Mouse (Mus musculus) left cerebral cortex, adult 9 months (tissue): ENCODE results near the gene Insl3.
A peak's percentile ranks its signal among the peaks of the same experiment; 100 is the strongest.
"Not testable (repeated sequence)": the region's sequence is repeated elsewhere in the genome, so short reads cannot be mapped to it uniquely, and the experiment has no call there.

Source experiments
- DNase-seq, 2 experiments: peaks; one replicate each; pipeline ENCODE4 v3.0.0; 2022; ENCODE audit warnings: low spot score in 2 of 2

Gene Insl3

GRCm38 (mm10) chr8:71709134-71709799 is 20.3 kb downstream of the Insl3 start:
- no peak for DNase-seq

- peak in 1 of 2 experiments; percentile 93 for DNase-seq
Measured at GRCm38 (mm10) chr8:71709800-71710446, 20.9 kb downstream of the Insl3 start.

GRCm38 (mm10) chr8:71711574-71711973 is 22.6 kb downstream of the Insl3 start:
- no peak for DNase-seq

DNA sequence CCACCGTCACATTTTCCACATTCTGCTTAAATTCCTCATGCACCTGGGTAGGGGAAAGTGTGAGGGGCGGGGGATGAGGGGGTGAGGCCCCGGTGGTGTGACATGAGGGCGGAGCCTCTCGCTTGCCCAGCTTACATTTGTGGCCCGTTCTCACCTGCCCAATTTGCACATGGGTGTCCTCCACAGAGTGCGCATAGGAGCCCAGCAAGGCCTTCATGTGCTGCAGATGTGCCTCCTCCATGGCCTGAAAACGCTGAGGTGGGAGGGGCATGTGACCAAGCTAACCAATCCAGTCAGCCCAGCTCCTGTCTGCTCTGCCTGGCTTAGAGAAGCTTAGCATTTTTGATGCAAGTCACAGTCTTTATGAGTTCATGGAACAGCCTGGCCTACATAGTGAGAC is 26.5 kb downstream of the Insl3 start:
- DNase-seq, result no peak

GRCm38 (mm10) chr8:71716561-71717053 is 27.6 kb downstream of the Insl3 start:
- no peak for DNase-seq

GRCm38 (mm10) chr8:71717096-71717495 is 28.1 kb downstream of the Insl3 start:
- DNase-seq, result no peak

DNA sequence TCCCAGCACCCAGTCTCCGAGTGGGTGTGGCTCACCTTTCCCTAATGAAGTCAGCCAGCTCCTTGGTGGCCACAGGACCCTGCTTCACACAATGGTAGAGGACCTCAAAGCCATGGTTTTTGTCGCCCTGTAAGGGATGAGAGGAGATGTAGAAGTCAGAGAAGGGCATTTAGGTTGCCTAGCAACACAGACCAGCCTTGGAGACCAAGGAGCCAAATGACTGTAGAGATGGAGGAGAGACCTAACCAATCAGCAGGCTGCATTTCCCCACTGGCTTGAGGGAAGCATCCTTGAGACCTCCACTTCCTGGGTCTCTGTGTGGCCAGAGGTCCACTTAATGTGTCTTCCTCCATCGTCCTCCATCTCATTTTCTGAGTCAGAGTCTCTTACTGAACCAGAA is 29.2 kb downstream of the Insl3 start:
- DNase-seq, result no peak

- DNase-seq, result no peak
Measured at GRCm38 (mm10) chr8:71719218-71719617, 30.2 kb downstream of the Insl3 start.

DNA sequence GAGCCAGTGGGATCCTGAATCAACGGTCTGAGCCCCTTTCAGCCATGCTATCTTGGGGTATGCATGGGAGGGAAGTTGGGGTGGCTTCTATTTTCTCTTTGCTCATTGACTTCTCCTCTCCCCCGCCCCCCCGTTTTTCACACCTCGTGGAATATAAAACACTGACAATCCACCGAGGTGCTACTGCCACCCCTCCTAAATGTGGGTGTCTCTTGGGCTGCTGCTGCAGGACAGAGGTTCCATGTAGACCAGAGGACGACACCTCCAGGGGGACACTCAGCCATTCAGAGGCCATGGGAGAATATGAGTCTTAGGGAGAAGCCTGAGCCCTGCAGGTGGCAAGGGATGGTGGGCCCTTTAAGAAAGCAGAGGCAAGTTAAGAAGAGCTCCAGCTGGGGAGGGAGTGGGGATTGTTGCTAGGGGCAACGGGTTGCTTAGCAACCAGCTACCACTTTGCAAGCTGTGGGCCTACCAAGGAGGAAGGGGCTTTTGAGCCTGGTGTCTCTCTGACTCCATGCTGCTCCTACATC is 31.0 kb downstream of the Insl3 start:
- peak; percentile 77 to 82 for DNase-seq

GRCm38 (mm10) chr8:71723047-71723551 is 34.1 kb downstream of the Insl3 start:
- DNase-seq, result no peak

GRCm38 (mm10) chr8:71724389-71724788 is 35.4 kb downstream of the Insl3 start:
- DNase-seq, result no peak

GRCm38 (mm10) chr8:71725122-71725924 is 36.3 kb downstream of the Insl3 start, which contains the start of gene Fcho1:
Gene Fcho1, minus strand, starts transcription at chr8:71725716.
- peak in 1 of 2 experiments; percentile 89 for DNase-seq

- no peak for DNase-seq
Measured at GRCm38 (mm10) chr8:71728240-71728785, 39.3 kb downstream of the Insl3 start.

DNA sequence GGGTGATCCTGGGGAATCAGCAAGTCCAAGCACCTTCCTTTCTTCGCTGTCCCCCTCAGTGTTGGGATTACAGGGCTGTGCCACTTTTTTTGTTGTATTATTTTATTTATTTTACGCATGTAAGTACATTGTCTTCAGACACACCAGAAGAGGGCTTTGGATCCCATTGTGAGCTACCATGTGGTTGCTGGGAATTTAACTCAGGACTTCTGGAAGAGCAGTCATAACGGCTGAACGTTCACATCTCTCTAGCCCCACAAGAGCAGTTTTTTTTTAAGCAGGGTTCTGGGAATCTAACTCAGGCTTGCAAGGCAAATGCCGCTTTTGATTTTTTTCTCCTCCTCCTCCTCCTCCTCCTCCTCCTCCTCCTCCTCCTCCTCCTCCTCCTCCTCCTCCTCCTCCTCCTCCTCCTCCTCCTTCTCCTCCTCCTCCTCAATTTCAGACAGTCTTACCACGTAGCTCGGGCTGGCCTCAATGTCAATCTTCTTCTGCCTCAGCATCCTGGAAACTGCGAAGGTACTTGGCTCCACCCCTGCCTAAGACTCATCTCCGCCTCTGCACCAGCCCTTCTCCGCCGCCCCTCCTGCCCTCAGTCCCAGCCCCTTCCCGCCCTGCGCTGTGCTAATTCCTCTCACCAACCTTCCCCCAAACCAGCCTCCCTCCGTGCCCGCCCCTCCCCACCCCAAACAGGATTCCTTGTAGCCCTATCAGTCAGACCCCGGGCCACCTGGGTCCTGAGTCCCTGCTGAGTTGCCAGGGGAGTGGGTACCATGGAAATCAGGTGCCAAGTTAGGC is 40.0 kb downstream of the Insl3 start:
- DNase-seq, result no peak

DNA sequence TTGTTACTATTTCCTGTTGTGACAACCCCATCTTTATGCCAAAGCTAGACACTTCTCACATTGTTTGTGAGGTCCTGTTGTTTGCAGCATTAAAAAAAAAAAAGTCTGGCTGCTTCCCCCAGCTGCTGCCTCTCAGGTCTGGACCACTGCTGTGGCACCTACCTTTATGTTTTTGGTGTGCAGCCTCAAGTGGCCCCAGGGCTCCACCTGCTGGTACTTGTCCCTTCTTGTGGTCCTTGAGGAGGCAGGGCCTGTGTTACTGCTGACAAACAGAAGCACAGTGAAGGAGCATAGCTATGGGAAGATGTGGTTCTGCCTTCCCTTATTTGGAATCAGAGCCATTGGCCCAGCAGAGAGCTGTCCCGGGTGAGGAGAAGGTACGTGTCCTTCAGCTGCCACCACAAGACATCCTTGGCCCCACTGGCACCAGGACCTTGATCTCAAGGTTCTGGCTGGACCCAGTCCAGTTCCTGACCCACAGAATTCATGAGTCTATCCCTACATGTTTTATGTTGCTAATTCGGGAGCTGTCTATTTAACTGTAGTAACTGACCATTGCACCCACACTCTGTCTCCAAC is 42.7 kb downstream of the Insl3 start:
- peak in 1 of 2 experiments; percentile 87 for DNase-seq

DNA sequence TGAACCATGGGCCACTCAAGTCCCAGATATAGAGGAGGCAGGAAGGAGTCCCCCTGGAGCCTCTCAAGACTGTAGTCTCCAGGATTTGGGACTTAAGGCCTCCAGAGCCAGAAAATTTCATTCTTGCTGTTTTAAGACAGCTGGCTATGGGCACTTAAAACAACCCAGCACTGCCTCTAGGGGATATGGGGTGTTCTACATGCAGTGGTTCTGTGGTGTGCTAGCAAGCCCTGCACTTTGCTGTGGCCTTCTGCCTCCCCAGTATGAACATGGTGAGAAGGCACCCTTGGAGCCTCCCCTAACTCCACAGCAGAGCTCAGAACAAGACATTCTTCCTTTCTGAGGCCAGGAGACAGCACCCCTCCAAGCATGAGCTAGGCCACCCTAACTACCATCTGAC is 49.3 kb downstream of the Insl3 start:
- not testable (repeated sequence) for DNase-seq
